Mouse (Mus musculus) heart, embryonic 13.5 days (tissue): ENCODE data around the gene Gm21698. TPM values are rescaled to one million over a fixed set of nuclear protein-coding genes. Genes with fewer than 3 reads are reported as not detected.

Experiments used
- polyA plus RNA-seq: library from polyadenylated mRNA; unstranded; fragments of >200 nt; fragmentation: Nextera tagmentation; extraction: Ambion mirVana; gene quantifications from 2 replicates; pipeline ENCODE4 v1.2.1, GENCODE M21; 2015

Gene Gm21698
- polyA plus RNA-seq, 1 experiment from 2014 or later, result not detected

Other genes with a start within 250 kb of the Gm21698 start
- 34.4 and 40.0 TPM in 2 replicates for gene Actr3b, start 228.7 kb downstream of the Gm21698 start, polyA plus RNA-seq
- 0.07 and 0.18 TPM in 2 replicates for gene Gm21663, start 46.3 kb downstream of the Gm21698 start, polyA plus RNA-seq
- 0.11 and 0.17 TPM in 2 replicates for gene Gm21671, start 34.2 kb downstream of the Gm21698 start, polyA plus RNA-seq
- gene Gm21680, start 16.0 kb downstream of the Gm21698 start, polyA plus RNA-seq, result 0.05 and 0.19 TPM in 2 replicates
- 0.24 TPM in 1 of 2 replicates, not detected in the other for gene Gm1979, start 16.1 kb upstream of the Gm21698 start, polyA plus RNA-seq
- not detected in 2 replicates for gene Gm5862, start 34.3 kb upstream of the Gm21698 start, polyA plus RNA-seq
- gene Speer4a, start 50.9 kb upstream of the Gm21698 start, polyA plus RNA-seq, result 0.25 TPM in 1 of 2 replicates, not detected in the other
- 0.08 and 0.09 TPM in 2 replicates for gene Gm7347, start 69.9 kb upstream of the Gm21698 start, polyA plus RNA-seq
- gene Gm10471, start 100.6 kb upstream of the Gm21698 start, polyA plus RNA-seq, result 0.06 TPM in 1 of 2 replicates, not detected in the other
- gene 5031410I06Rik, start 116.7 kb upstream of the Gm21698 start, polyA plus RNA-seq, result 0.24 and 0.28 TPM in 2 replicates
- 0.09 and 0.15 TPM in 2 replicates for gene Gm10220, start 132.8 kb upstream of the Gm21698 start, polyA plus RNA-seq